Mouse (Mus musculus): ENCODE measurements around the gene Slc17a4. TPM values are rescaled to one million over a fixed set of nuclear protein-coding genes. Genes with fewer than 3 reads are reported as not detected.

Gene Slc17a4
- polyA plus RNA-seq (2012; fragmentation: generic; extraction: Trizol): not detected
- long read RNA-seq, experiment 1: 0 reads
- long read RNA-seq, experiment 2: 0 reads

- TF ChIP-seq USF1 (IDR thresholded peaks at IDR 0.05; ENCODE audit: low read depth) (no peak), CTCF (IDR thresholded peaks at IDR 0.05; ENCODE audit: control insufficient read depth, insufficient read depth, insufficient read length) (no peak), CEBPB (IDR thresholded peaks at IDR 0.05; ENCODE audit: low read depth) (no peak), MYOG (IDR thresholded peaks at IDR 0.05; ENCODE audit: control insufficient read depth, extremely low read depth, insufficient read length) (no peak), FOSL1 (IDR thresholded peaks at IDR 0.05; ENCODE audit: insufficient read depth, low read length, poor library complexity, severe bottlenecking) (no peak), MYOD1 (IDR thresholded peaks at IDR 0.05; ENCODE audit: control insufficient read depth, insufficient read length, low read depth) (no peak), MAX (IDR thresholded peaks at IDR 0.05) (no peak)
- Histone ChIP-seq H3K36me3 (ENCODE audit: control insufficient read depth, insufficient read depth) (no peaks in the 10 kb centered on the region), H3K4me3 (ENCODE audit: insufficient read depth, poor library complexity, severe bottlenecking) (no peak within 1 kb of the TSS), H3K79me3 (ENCODE audit: low read depth) (no peaks in the 10 kb centered on the region), H3K27me3 (ENCODE audit: control insufficient read depth, insufficient read depth, insufficient read length) (no peaks in the 10 kb centered on the region), H3ac (ENCODE audit: control insufficient read depth, insufficient read length, low read depth) (no peak within 1 kb of the TSS), H3K79me2 (ENCODE audit: control insufficient read depth, insufficient read depth) (no peaks in the 10 kb centered on the region)
Measured at GRCm38 (mm10) chr13:23914376-23915167, at the start of gene Slc17a4. Gene Slc17a4 (minus strand): TSS chr13:23915009.

DNA sequence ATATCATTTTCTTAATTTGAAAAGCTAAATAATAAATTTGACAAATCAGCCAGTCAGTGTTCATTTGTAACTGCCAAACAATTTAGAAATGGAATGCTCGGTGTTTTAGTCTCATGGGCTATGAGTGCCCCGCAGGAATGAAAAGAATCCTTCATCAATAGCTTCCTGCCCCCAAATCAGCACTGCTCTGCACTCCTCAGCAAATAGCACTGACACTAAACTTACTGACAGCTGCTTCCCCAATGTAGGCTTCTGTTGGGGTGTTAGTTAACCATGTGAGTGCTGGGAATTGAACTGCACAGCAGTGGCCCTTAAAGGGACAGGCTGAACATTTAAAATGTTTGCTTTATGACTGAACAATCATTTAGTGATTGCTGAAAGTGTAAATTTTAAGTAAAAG lies 45.0 kb upstream of the Slc17a4 start:
- H3K4me3 ChIP-seq (ENCODE audit: insufficient read depth, poor library complexity, severe bottlenecking): no peak overlapping the region
- TF ChIP-seq USF1 (IDR thresholded peaks at IDR 0.05; ENCODE audit: low read depth) (no peak), MAX (IDR thresholded peaks at IDR 0.05) (no peak), MYOG (IDR thresholded peaks at IDR 0.05; ENCODE audit: control insufficient read depth, extremely low read depth, insufficient read length) (no peak), FOSL1 (IDR thresholded peaks at IDR 0.05; ENCODE audit: insufficient read depth, low read length, poor library complexity, severe bottlenecking) (no peak), MYOD1 (IDR thresholded peaks at IDR 0.05; ENCODE audit: control insufficient read depth, insufficient read length, low read depth) (no peak), CEBPB (IDR thresholded peaks at IDR 0.05; ENCODE audit: low read depth) (no peak), CTCF (IDR thresholded peaks at IDR 0.05; ENCODE audit: control insufficient read depth, insufficient read depth, insufficient read length) (no peak)
- no peaks in the 10 kb centered on the region for H3K36me3 ChIP-seq (ENCODE audit: control insufficient read depth, insufficient read depth)

GRCm38 (mm10) chr13:23950928-23951327 lies 36.1 kb upstream of the Slc17a4 start:
- H3K79me2 ChIP-seq (ENCODE audit: control insufficient read depth, insufficient read depth): no peaks in the 10 kb centered on the region

More for the DNA sequence above, 45.0 kb upstream of the Slc17a4 start:
- H3ac ChIP-seq (ENCODE audit: control insufficient read depth, insufficient read length, low read depth): no peak overlapping the region
- no peaks in the 10 kb centered on the region for H3K79me3 ChIP-seq (ENCODE audit: low read depth)
- no peaks in the 10 kb centered on the region for H3K79me2 ChIP-seq (ENCODE audit: control insufficient read depth, insufficient read depth)
- H3K27me3 ChIP-seq (ENCODE audit: control insufficient read depth, insufficient read depth, insufficient read length): peaks cover 4% of the 10 kb centered on the region

GRCm38 (mm10) chr13:23949484-23950246 lies 34.9 kb upstream of the Slc17a4 start:
- TF ChIP-seq MAX (IDR thresholded peaks at IDR 0.05): no peak
- no peak for TF ChIP-seq FOSL1 (IDR thresholded peaks at IDR 0.05; ENCODE audit: insufficient read depth, low read length, poor library complexity, severe bottlenecking)
- no peak for TF ChIP-seq MYOD1 (IDR thresholded peaks at IDR 0.05; ENCODE audit: control insufficient read depth, insufficient read length, low read depth)
- no peak for TF ChIP-seq USF1 (IDR thresholded peaks at IDR 0.05; ENCODE audit: low read depth)
- TF ChIP-seq MYOG (IDR thresholded peaks at IDR 0.05; ENCODE audit: control insufficient read depth, extremely low read depth, insufficient read length): no peak
- no peak for TF ChIP-seq CEBPB (IDR thresholded peaks at IDR 0.05; ENCODE audit: low read depth)
- TF ChIP-seq CTCF (IDR thresholded peaks at IDR 0.05; ENCODE audit: control insufficient read depth, insufficient read depth, insufficient read length): no peak
- no peaks in the 10 kb centered on the region for H3K79me3 ChIP-seq (ENCODE audit: low read depth)
- H3ac ChIP-seq (ENCODE audit: control insufficient read depth, insufficient read length, low read depth): no peak overlapping the region
- H3K79me2 ChIP-seq (ENCODE audit: control insufficient read depth, insufficient read depth): no peaks in the 10 kb centered on the region
- no peak overlapping the region for H3K4me3 ChIP-seq (ENCODE audit: insufficient read depth, poor library complexity, severe bottlenecking)
- H3K36me3 ChIP-seq (ENCODE audit: control insufficient read depth, insufficient read depth): no peaks in the 10 kb centered on the region
- no peaks in the 10 kb centered on the region for H3K27me3 ChIP-seq (ENCODE audit: control insufficient read depth, insufficient read depth, insufficient read length)

More at GRCm38 (mm10) chr13:23950928-23951327, 36.1 kb upstream of the Slc17a4 start:
- Histone ChIP-seq H3K27me3 (ENCODE audit: control insufficient read depth, insufficient read depth, insufficient read length) (no peaks in the 10 kb centered on the region), H3K4me3 (ENCODE audit: insufficient read depth, poor library complexity, severe bottlenecking) (no peak overlapping the region), H3K79me3 (ENCODE audit: low read depth) (no peaks in the 10 kb centered on the region), H3K36me3 (ENCODE audit: control insufficient read depth, insufficient read depth) (no peaks in the 10 kb centered on the region), H3ac (ENCODE audit: control insufficient read depth, insufficient read length, low read depth) (no peak overlapping the region)
- TF ChIP-seq FOSL1 (IDR thresholded peaks at IDR 0.05; ENCODE audit: insufficient read depth, low read length, poor library complexity, severe bottlenecking): no peak
- no peak for TF ChIP-seq MYOD1 (IDR thresholded peaks at IDR 0.05; ENCODE audit: control insufficient read depth, insufficient read length, low read depth)
- TF ChIP-seq CEBPB (IDR thresholded peaks at IDR 0.05; ENCODE audit: low read depth): no peak
- no peak for TF ChIP-seq MYOG (IDR thresholded peaks at IDR 0.05; ENCODE audit: control insufficient read depth, extremely low read depth, insufficient read length)
- peak; percentile 28 for TF ChIP-seq CTCF (IDR thresholded peaks at IDR 0.05; ENCODE audit: control insufficient read depth, insufficient read depth, insufficient read length)

DNA sequence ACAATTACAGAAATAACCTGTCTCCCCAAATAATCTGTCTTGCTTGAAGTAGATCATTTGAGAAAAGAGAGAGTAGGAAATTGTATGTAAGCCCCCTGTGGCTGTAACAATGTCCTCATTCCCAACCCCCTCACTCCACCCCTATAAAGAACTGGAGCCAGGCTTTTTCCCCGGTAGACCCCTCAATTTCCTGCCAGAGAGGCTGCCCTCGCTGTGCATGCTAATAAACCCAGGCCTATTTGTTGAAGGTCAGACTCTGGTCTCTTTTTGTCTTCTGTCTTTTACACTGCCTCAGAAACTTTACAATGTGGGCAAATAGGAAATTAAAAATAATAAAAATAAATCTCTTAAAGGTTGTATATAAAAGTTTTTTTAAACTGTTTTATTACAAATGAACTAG lies 31.4 kb upstream of the Slc17a4 start:
- Histone ChIP-seq H3K79me2 (ENCODE audit: control insufficient read depth, insufficient read depth) (no peaks in the 10 kb centered on the region), H3K36me3 (ENCODE audit: control insufficient read depth, insufficient read depth) (no peaks in the 10 kb centered on the region), H3K79me3 (ENCODE audit: low read depth) (no peaks in the 10 kb centered on the region), H3K4me3 (ENCODE audit: insufficient read depth, poor library complexity, severe bottlenecking) (no peak overlapping the region), H3ac (ENCODE audit: control insufficient read depth, insufficient read length, low read depth) (no peak overlapping the region), H3K27me3 (ENCODE audit: control insufficient read depth, insufficient read depth, insufficient read length) (peaks cover 7% of the 10 kb centered on the region)
- TF ChIP-seq MAX (IDR thresholded peaks at IDR 0.05) (no peak), FOSL1 (IDR thresholded peaks at IDR 0.05; ENCODE audit: insufficient read depth, low read length, poor library complexity, severe bottlenecking) (no peak), CTCF (IDR thresholded peaks at IDR 0.05; ENCODE audit: control insufficient read depth, insufficient read depth, insufficient read length) (no peak), MYOG (IDR thresholded peaks at IDR 0.05; ENCODE audit: control insufficient read depth, extremely low read depth, insufficient read length) (no peak), MYOD1 (IDR thresholded peaks at IDR 0.05; ENCODE audit: control insufficient read depth, insufficient read length, low read depth) (no peak), CEBPB (IDR thresholded peaks at IDR 0.05; ENCODE audit: low read depth) (no peak), USF1 (IDR thresholded peaks at IDR 0.05; ENCODE audit: low read depth) (no peak)
